Mouse (Mus musculus) embryonic stem cell, embryonic (primary cell): ENCODE data around the gene Brsk1.

ENCODE experiments used
- CTCF ChIA-PET, 4 experiments: fragments of 300-600 bp in 2 of 4; fragments of 350-600 bp in 2 of 4; sonication (Branson Sonifier 250); formaldehyde crosslinking; loops; one replicate each; lab custom pipeline; 2022; ENCODE audit warnings: inconsistent platforms in 2 of 4; lab: Charles Lee
- POLR2A ChIA-PET, 4 experiments: fragments of 300-600 bp in 2 of 4; fragments of 350-600 bp in 2 of 4; sonication (Branson Sonifier 250); formaldehyde crosslinking; loops; one replicate each; lab custom pipeline; 2022; ENCODE audit warnings: antibody characterized with exemption in 4 of 4, inconsistent platforms in 1 of 4; lab: Charles Lee

Gene Brsk1

DNA sequence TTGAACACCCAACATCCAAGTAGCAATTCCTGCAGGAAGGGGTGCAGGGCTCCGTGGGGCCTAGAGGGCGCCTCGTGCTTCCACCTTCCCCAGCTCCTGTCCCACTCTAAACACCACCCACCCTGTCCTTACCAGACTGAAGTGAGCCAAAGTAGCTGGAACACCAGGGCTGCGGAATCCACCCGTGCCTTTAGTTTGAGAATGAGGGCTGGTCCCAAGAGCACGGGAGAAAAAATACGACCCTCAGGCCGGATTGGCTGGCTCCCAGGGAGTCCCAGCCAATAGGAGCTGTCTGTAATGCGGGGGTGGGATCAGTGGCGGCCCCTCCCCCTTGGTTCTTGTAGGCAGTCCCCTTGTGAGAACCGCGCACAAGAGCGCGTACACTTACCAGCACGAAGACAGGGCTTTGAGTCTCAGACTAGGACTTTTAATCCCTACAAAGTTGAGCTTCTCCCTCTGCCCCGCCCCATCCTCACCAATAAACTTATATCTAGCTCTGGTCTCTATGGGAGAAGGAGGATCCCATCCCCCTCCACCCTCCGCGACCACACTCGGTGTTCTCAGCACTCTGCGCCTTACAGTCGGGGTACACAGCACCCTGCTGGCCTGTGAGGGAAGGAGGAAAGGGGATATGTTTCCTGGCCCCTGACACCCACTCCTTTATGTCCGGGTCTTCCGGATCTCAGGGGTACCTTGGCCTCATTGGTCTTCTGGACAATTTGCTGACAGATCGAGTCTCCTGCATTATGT, 62.6 kb downstream of the Brsk1 start, which contains the start of gene Cox6b2:
Cox6b2 (minus strand) TSS at position 274 of the 750 bp plus-strand sequence.
- POLR2A ChIA-PET: interaction anchor here (0.5 to 10.8 kb wide), 216 partner anchors 8 to 1610 kb away, joined by 3 to 419 read pairs (median 6); partner anchors contain the start of genes Rpl28 (in 4 of the 4), Tmem238 (in 4 of the 4), Hspbp1 (in 3 of the 4) and Isoc2a (in 3 of the 4)
- CTCF ChIA-PET: interaction anchor here in 3 of 4 experiments (0.5 to 2.4 kb wide), 21 partner anchors 13 to 245 kb away, joined by 3 to 15 read pairs (median 4); partner anchors contain the start of genes Hspbp1 (in 1 of the 3), Kmt5c (in 1 of the 3), Rpl28 (in 1 of the 3) and Sbk2 (in 1 of the 3)

GRCm38 (mm10) chr7:4759670-4760069, 69.3 kb downstream of the Brsk1 start:
- POLR2A ChIA-PET: interaction anchor here in 1 of 4 experiments (0.9 to 1.1 kb wide), 2 partner anchors 17 to 53 kb away, joined by 3 to 4 read pairs; no protein-coding TSS in a partner anchor
- CTCF ChIA-PET: no interaction called here

DNA sequence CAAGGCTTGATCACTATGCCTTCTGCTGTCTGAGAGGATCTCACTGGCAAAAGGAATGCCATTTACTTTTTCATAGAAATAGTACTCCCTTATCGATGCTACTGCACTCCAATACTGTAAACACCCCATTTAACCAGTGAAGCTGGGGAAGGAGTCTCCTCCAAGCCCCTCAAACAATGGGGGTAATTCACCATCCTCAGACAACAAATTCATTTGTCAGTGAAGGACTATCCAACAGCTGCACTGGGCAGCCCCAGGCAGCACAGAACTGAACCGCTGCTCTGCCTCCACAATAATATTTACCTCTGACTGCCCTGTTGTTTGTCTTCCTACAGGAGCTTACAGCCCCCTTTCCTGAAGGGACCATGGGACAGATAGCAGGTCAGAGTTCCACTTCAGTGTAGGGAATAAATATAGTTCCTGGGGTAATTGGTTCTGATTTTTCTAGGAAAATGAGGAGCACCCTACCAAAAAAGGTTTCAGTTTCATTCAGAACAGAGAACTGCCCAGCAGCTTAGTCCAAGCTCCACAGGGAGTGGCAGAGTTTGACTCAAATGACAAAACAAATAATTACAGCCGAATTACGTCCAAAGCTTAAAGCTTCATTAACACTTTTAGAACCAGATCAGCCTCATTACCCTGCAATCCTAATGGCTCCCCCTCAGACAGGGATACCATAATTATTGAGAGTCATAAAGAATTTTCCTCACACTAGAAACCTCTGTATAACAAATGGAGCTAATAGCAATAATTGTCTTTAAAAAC, 74.7 kb downstream of the Brsk1 start:
- ChIA-PET CTCF (interaction anchor here in 1 of 4 experiments (0.9 to 1.1 kb wide), 2 partner anchors 12 to 28 kb away, joined by 3 read pairs; partner anchors contain the start of gene Rpl28), POLR2A (interaction anchor here (0.8 to 2.8 kb wide), 18 partner anchors 11 to 60 kb away, joined by 3 to 28 read pairs (median 6); partner anchors contain the start of genes Cox6b2 (in 4 of the 4), Rpl28 (in 3 of the 4), Tmem238 (in 2 of the 4) and Ube2s (in 2 of the 4))
